Mouse (Mus musculus): ENCODE results near the gene Lsr. TPM values are rescaled to one million over a fixed set of nuclear protein-coding genes. Genes with fewer than 3 reads are reported as not detected.

The Lsr gene
- polyA plus RNA-seq, 1 experiment: 7.5 TPM

DNA sequence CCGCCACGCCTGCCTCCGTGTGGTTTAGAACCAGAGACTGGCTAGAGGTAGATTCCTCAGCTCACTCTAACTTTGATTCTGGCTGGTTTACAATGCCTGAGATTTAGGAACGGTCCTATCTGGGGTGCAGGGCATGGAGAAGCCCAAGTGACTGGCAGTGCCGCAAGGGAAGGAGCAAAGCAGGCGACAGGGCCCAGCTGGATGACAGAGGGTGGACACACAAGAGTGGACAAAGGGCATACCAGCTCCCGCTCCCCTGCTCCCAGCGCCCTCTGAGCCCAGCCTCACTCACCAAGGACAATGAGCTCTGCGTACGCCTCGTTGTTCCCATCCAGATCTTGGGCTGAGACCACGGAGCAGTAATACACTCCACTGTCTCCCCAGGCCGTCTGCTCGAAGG, 7.6 kb downstream of the Lsr start:
- Histone ChIP-seq H3K4me3 (ENCODE audit: extremely low read depth, insufficient read depth, insufficient read length) (no peak overlapping the region), H3K27ac (ENCODE audit: insufficient read depth, low read length) (no peak overlapping the region), H3K27me3 (ENCODE audit: control insufficient read depth, insufficient read depth, low read length) (no peaks in the 10 kb centered on the region), H3K4me1 (ENCODE audit: control insufficient read depth, insufficient read depth, insufficient read length) (no peaks in the 10 kb centered on the region), H3K36me3 (ENCODE audit: control insufficient read depth, insufficient read depth, low read length) (no peaks in the 10 kb centered on the region)
- 91% methylated on average over 14 of the region's 14 CpGs for WGBS
- TF ChIP-seq CTCF (IDR thresholded peaks at IDR 0.05; ENCODE audit: extremely low read depth, insufficient read depth, insufficient read length, insufficient replicate concordance) (no peak), POLR2A (IDR thresholded peaks at IDR 0.05; ENCODE audit: low read depth, low read length) (no peak)
- no peak for DNase-seq (ENCODE audit: low read depth in 1 of 2, low spot score in 2 of 2)

DNA sequence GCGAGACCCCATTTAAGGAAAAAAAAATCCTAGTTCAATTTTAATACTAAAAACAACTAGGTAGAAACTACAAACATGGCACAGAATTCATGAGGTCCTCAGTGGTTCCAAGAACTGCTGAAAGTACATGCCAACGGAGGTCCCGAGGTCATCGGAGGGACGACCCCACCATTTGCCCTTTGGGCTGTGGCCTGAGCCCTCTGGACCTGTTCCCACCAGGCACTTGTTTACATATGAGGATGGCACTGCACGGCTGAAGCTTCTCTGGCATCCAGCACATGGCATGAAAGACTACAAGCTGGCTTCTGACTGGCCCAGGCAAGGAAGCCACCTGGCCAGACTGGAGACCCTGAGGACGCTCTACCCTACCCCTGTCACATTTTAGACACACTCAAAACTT, 8.9 kb downstream of the Lsr start:
- TF ChIP-seq CTCF (IDR thresholded peaks at IDR 0.05; ENCODE audit: extremely low read depth, insufficient read depth, insufficient read length, insufficient replicate concordance): no peak
- no peak for TF ChIP-seq POLR2A (IDR thresholded peaks at IDR 0.05; ENCODE audit: low read depth, low read length)
- DNase-seq (ENCODE audit: low read depth in 1 of 2, low spot score in 2 of 2): no peak
- no peaks in the 10 kb centered on the region for H3K36me3 ChIP-seq (ENCODE audit: control insufficient read depth, insufficient read depth, low read length)
- no peaks in the 10 kb centered on the region for H3K4me1 ChIP-seq (ENCODE audit: control insufficient read depth, insufficient read depth, insufficient read length)
- no peak overlapping the region for H3K27ac ChIP-seq (ENCODE audit: insufficient read depth, low read length)
- H3K27me3 ChIP-seq (ENCODE audit: control insufficient read depth, insufficient read depth, low read length): no peaks in the 10 kb centered on the region
- no peak overlapping the region for H3K4me3 ChIP-seq (ENCODE audit: extremely low read depth, insufficient read depth, insufficient read length)
- WGBS: 94% methylated on average over 7 of the region's 7 CpGs

DNA sequence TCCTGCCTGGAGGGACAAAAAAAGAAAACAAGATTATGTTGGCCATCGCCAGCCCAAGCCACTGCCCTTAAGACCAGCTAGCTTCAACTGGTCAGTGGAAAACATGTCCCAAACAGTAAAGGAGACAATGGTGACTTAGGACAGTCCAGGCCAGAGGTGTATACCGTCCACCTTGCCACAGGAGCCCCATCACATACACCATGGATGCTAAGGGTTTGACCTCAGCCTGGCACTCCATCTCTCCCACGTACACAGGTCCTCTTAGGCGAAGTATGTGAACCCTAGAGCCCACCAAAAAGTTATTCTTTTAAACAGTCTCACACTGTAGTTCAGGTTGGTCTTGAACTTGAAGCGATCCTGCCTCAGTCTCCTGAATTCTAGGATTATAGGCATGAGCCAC, 10.4 kb downstream of the Lsr start:
- Histone ChIP-seq H3K36me3 (ENCODE audit: control insufficient read depth, insufficient read depth, low read length) (no peaks in the 10 kb centered on the region), H3K27me3 (ENCODE audit: control insufficient read depth, insufficient read depth, low read length) (no peaks in the 10 kb centered on the region), H3K4me3 (ENCODE audit: extremely low read depth, insufficient read depth, insufficient read length) (no peak overlapping the region), H3K4me1 (ENCODE audit: control insufficient read depth, insufficient read depth, insufficient read length) (peaks cover 5% of the 10 kb centered on the region; the same call in 1 of the 2 replicates), H3K27ac (ENCODE audit: insufficient read depth, low read length) (no peak overlapping the region)
- no peak for TF ChIP-seq POLR2A (IDR thresholded peaks at IDR 0.05; ENCODE audit: low read depth, low read length)
- TF ChIP-seq CTCF (IDR thresholded peaks at IDR 0.05; ENCODE audit: extremely low read depth, insufficient read depth, insufficient read length, insufficient replicate concordance): no peak
- 91% methylated on average over 5 of the region's 5 CpGs for WGBS
- no peak for DNase-seq (ENCODE audit: low read depth in 1 of 2, low spot score in 2 of 2)

DNA sequence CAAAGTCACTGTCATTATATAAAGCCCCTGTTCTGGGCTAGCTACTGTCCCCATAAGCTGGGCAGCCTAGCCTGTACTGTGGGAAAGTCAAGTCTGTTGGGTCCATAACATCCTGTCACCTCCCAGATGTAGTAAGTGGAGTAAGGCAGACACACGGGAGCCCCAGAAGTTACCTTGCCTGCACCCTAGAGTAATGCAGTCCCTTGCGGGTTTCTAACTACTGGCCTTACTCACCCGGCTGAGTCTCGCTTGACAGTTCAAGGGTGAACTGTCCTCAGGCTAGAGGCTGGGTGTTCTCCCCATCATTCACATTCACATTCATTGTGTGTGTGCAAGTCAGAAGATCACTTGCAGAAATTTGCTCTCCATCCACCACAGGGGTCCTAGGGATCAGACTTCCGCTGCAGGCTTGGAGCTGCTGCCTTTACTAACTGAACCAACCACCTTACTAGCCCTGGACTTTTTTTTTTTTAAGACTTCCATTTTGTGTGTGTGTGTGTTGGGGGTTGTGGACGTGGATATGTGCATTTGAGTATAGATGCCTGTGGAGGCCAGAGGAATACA, 13.4 kb downstream of the Lsr start:
- TF ChIP-seq POLR2A (IDR thresholded peaks at IDR 0.05; ENCODE audit: low read depth, low read length) (no peak), CTCF (IDR thresholded peaks at IDR 0.05; ENCODE audit: extremely low read depth, insufficient read depth, insufficient read length, insufficient replicate concordance) (no peak)
- WGBS: 86% methylated on average over 6 of the region's 6 CpGs
- H3K27ac ChIP-seq (ENCODE audit: insufficient read depth, low read length): no peak overlapping the region

DNA sequence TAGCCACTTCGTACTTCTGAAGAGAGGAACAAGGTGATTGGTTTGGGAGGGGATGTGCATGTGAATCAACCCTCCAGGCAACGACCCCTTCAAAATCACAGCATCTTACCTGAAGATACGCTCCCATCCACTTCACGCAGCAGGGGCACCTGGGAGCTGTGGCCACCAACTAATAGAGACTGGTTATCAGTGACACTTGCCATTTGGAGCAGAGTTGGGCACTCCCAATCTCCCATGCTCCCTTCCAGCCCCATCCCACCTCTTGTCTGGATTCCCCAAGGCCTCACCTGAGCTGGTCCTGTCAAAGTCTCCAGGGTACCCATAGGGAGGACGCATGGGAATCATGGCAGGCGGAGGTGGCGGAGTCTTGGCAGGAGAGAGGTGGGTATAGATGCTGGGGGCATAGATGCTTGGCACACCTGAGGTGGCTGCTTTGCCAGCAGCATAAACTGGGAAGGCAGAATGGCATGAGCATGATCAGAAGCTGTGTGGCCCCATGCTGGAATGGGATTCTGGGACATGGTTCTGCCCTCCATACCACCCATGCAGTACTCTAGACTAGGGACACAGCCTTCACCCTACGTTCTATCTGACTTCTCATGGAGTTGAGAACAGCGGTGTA, 14.3 kb downstream of the Lsr start:
- DNase-seq (ENCODE audit: low read depth in 1 of 2, low spot score in 2 of 2): no peak
- Histone ChIP-seq H3K27ac (ENCODE audit: insufficient read depth, low read length) (no peak overlapping the region), H3K36me3 (ENCODE audit: control insufficient read depth, insufficient read depth, low read length) (peaks cover 10% of the 10 kb centered on the region), H3K27me3 (ENCODE audit: control insufficient read depth, insufficient read depth, low read length) (no peaks in the 10 kb centered on the region), H3K4me1 (ENCODE audit: control insufficient read depth, insufficient read depth, insufficient read length) (peaks cover 9% of the 10 kb centered on the region), H3K4me3 (ENCODE audit: extremely low read depth, insufficient read depth, insufficient read length) (no peak overlapping the region)
- no peak for TF ChIP-seq POLR2A (IDR thresholded peaks at IDR 0.05; ENCODE audit: low read depth, low read length)
- TF ChIP-seq CTCF (IDR thresholded peaks at IDR 0.05; ENCODE audit: extremely low read depth, insufficient read depth, insufficient read length, insufficient replicate concordance): no peak
- 97% methylated on average over 9 of the region's 9 CpGs for WGBS

More for the DNA sequence above, 13.4 kb downstream of the Lsr start:
- Histone ChIP-seq H3K27me3 (ENCODE audit: control insufficient read depth, insufficient read depth, low read length) (no peaks in the 10 kb centered on the region), H3K36me3 (ENCODE audit: control insufficient read depth, insufficient read depth, low read length) (peaks cover 1% of the 10 kb centered on the region; the same call in 1 of the 2 replicates), H3K4me3 (ENCODE audit: extremely low read depth, insufficient read depth, insufficient read length) (no peak overlapping the region), H3K4me1 (ENCODE audit: control insufficient read depth, insufficient read depth, insufficient read length) (peaks cover 9% of the 10 kb centered on the region)
- DNase-seq (ENCODE audit: low read depth in 1 of 2, low spot score in 2 of 2): no peak

DNA sequence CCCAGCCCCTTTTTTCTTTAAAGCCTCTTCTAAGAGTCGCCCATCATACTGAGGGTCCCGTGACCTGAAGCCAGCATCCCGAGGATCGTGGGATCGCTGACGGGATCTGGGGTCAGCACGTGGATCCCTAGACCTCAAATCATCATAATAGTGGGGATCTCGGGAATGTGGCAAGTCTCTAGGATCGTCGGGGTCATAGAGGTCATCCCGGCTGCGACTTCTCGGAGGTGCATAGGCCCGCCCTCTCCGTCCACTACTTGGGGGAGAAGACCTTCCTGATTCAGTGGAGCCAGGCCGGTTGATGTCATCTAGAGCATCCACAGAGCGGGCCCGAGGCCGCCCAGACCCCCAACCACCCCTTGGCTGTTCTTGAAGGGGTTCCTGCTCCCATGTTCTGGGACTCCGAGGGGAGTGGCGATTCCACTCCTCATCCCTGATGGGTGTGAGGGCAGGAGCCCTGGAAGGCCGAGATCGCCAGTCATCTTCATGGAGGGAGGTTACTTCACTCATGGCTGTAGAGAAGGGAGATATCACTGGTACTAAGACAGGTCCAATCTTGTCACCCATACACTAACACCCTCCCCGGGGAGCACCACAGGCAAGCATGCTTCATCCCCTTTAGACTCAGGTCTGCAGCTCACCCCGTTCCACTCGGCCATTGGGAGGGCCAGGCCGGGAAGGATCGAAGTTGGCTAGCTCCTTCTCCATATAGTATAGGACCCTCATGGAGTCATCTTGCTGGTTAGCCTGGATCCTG, 15.0 kb downstream of the Lsr start:
- WGBS: 89% methylated on average over 28 of the region's 28 CpGs
- Histone ChIP-seq H3K27ac (ENCODE audit: insufficient read depth, low read length) (0 out of 2 replicates have a peak overlapping the region, but pooled peaks have one; percentile 100), H3K36me3 (ENCODE audit: control insufficient read depth, insufficient read depth, low read length) (peaks cover 16% of the 10 kb centered on the region), H3K4me1 (ENCODE audit: control insufficient read depth, insufficient read depth, insufficient read length) (peaks cover 9% of the 10 kb centered on the region), H3K4me3 (ENCODE audit: extremely low read depth, insufficient read depth, insufficient read length) (peak overlapping the region; percentile 98; the same call in 1 of the 2 replicates), H3K27me3 (ENCODE audit: control insufficient read depth, insufficient read depth, low read length) (no peaks in the 10 kb centered on the region)
- DNase-seq (ENCODE audit: low read depth in 1 of 2, low spot score in 2 of 2): no peak
- TF ChIP-seq CTCF (IDR thresholded peaks at IDR 0.05; ENCODE audit: extremely low read depth, insufficient read depth, insufficient read length, insufficient replicate concordance) (no peak), POLR2A (IDR thresholded peaks at IDR 0.05; ENCODE audit: low read depth, low read length) (no peak)
